Comparison of ENCODE assay signal across 8 mouse cellular contexts in genomic region chr11:88895800-88896232, GRCm38 (mm10). TPM values are rescaled to one million over a fixed set of nuclear protein-coding genes. Genes with fewer than 3 reads are reported as not detected.
DNase-seq lines count a peak whose midpoint lies in the region; ATAC-seq and TF ChIP-seq lines count a peak whose summit lies in the region.
"Not testable (repeated sequence)": the region's sequence is repeated elsewhere in the genome, so short reads cannot be mapped to it uniquely, and the experiment has no call there.

No protein-coding gene starts in this region.

- WGBS in embryonic facial prominence, embryonic 13.5 days = 41% methylated on average over 27 of the region's 39 CpGs
- 15% methylated on average over 21 of the region's 39 CpGs for WGBS in hindbrain, embryonic 11.5 days
- WGBS in kidney, postnatal 0 days = 46% methylated on average over 21 of the region's 39 CpGs
- WGBS in limb, embryonic 13.5 days = 39% methylated on average over 39 of the region's 39 CpGs
- WGBS in midbrain, embryonic 10.5 days = 34% methylated on average over 38 of the region's 39 CpGs

- H3K27me3 ChIP-seq in embryonic facial prominence, embryonic 13.5 days; hindbrain, embryonic 11.5 days (ENCODE audit: control insufficient read depth, insufficient read depth, low read length); kidney, postnatal 0 days (ENCODE audit: insufficient read depth, low read length); limb, embryonic 13.5 days: not testable (repeated sequence)
- H3K27me3 ChIP-seq in midbrain, embryonic 10.5 days (ENCODE audit: low read depth, poor library complexity, severe bottlenecking) = peaks cover 18% of the 10 kb centered on the region

- H3K4me2 ChIP-seq in embryonic facial prominence, embryonic 13.5 days = peak overlapping the region; percentile 34
- 0 out of 2 replicates have a peak overlapping the region, but pooled peaks have one; percentile 14 for H3K4me2 ChIP-seq in hindbrain, embryonic 11.5 days (replicated peaks; ENCODE audit: low read depth, low read length)
- H3K4me2 ChIP-seq in kidney, postnatal 0 days (ENCODE audit: low read length) = not testable (repeated sequence)
- H3K4me2 ChIP-seq in limb, embryonic 13.5 days (replicated peaks) = peak overlapping the region; percentile 35

- not testable (repeated sequence) for H3K27ac ChIP-seq in embryonic facial prominence, embryonic 13.5 days; hindbrain, embryonic 11.5 days (ENCODE audit: low read depth, low read length); kidney, postnatal 0 days; limb, embryonic 13.5 days; midbrain, embryonic 10.5 days (replicated peaks)
- peak overlapping the region; percentile 5; the same call in 1 of the 2 replicates for H3K27ac ChIP-seq in gastrocnemius, adult 2 months

- not testable (repeated sequence) for H3K9me3 ChIP-seq in embryonic facial prominence, embryonic 13.5 days; hindbrain, embryonic 11.5 days (ENCODE audit: control insufficient read depth, low read length); kidney, postnatal 0 days (replicated peaks; ENCODE audit: low read length); limb, embryonic 13.5 days; midbrain, embryonic 10.5 days (replicated peaks)

- DNase-seq in B cell, adult 2 months = peak; percentile 62 to 76
- not testable (repeated sequence) for DNase-seq in gastrocnemius, adult 2 months; hindbrain, embryonic 11.5 days (ENCODE audit: low spot score); kidney, postnatal 0 days (ENCODE audit: low spot score); midbrain, embryonic 10.5 days (ENCODE audit: low spot score)
- DNase-seq in right cerebral cortex, postnatal 36 days (ENCODE audit: low spot score in 2 of 2) = peak; percentile 16 to 41

- ATAC-seq in embryonic facial prominence, embryonic 13.5 days (ENCODE audit: insufficient number of reproducible peaks, insufficient read depth, low FRiP score, low TSS enrichment, low read depth); hindbrain, embryonic 11.5 days (ENCODE audit: low FRiP score); kidney, postnatal 0 days (replicated peaks; ENCODE audit: low FRiP score, low read depth); limb, embryonic 13.5 days (ENCODE audit: low FRiP score, low read depth): not testable (repeated sequence)

- not testable (repeated sequence) for H3K36me3 ChIP-seq in embryonic facial prominence, embryonic 13.5 days; hindbrain, embryonic 11.5 days (ENCODE audit: control insufficient read depth, insufficient read depth, low read length); kidney, postnatal 0 days (ENCODE audit: insufficient read depth, low read length); limb, embryonic 13.5 days; midbrain, embryonic 10.5 days

- H3K9ac ChIP-seq in embryonic facial prominence, embryonic 13.5 days; hindbrain, embryonic 11.5 days (ENCODE audit: low read depth, low read length); kidney, postnatal 0 days (ENCODE audit: low read depth, low read length); limb, embryonic 13.5 days: not testable (repeated sequence)

- peak overlapping the region; percentile 33 for H3K4me3 ChIP-seq in embryonic facial prominence, embryonic 13.5 days
- H3K4me3 ChIP-seq in gastrocnemius, adult 2 months = peak overlapping the region; percentile 50
- H3K4me3 ChIP-seq in hindbrain, embryonic 11.5 days (ENCODE audit: low read depth, low read length) = not testable (repeated sequence)
- 0 out of 2 replicates have a peak overlapping the region, but pooled peaks have one; percentile 17 for H3K4me3 ChIP-seq in kidney, postnatal 0 days (replicated peaks; ENCODE audit: low read depth, low read length)
- peak overlapping the region; percentile 38 for H3K4me3 ChIP-seq in limb, embryonic 13.5 days
- H3K4me3 ChIP-seq in midbrain, embryonic 10.5 days = peak overlapping the region; percentile 40

- TF ChIP-seq CTCF in gastrocnemius, adult 2 months (IDR thresholded peaks at IDR 0.05); kidney, postnatal 0 days (IDR thresholded peaks at IDR 0.05; ENCODE audit: low read depth): not testable (repeated sequence)

- intact Hi-C loops in gastrocnemius, adult 2 months (cut with DNase I) = not testable (repeated sequence)

- not testable (repeated sequence) for H3K4me1 ChIP-seq in embryonic facial prominence, embryonic 13.5 days; hindbrain, embryonic 11.5 days (replicated peaks; ENCODE audit: control insufficient read depth, insufficient read depth, low read length); kidney, postnatal 0 days (replicated peaks; ENCODE audit: insufficient read depth, low read length); midbrain, embryonic 10.5 days
- peaks cover 10% of the 10 kb centered on the region; the same call in 1 of the 2 replicates for H3K4me1 ChIP-seq in limb, embryonic 13.5 days

RNA-seq across cellular contexts. Expression of gene Akap1, which starts 31.4 kb away (rescaled TPM):
- polyA plus RNA-seq in embryonic facial prominence, embryonic 13.5 days (2015; fragmentation: Nextera tagmentation; extraction: Ambion mirVana) = 16.0 and 18.7 TPM in 2 replicates
- total RNA-seq in gastrocnemius, adult 2 months (2021) = 10 to 100 TPM; 62.5 to 93.2 TPM
- 14.0 and 14.2 TPM in 2 replicates for polyA plus RNA-seq in hindbrain, embryonic 11.5 days (2014; fragmentation: Nextera tagmentation; extraction: Ambion mirVana)
- polyA plus RNA-seq in kidney, postnatal 0 days (2015; fragmentation: Nextera tagmentation; extraction: Ambion mirVana) = 16.9 and 17.5 TPM in 2 replicates
- 16.2 and 16.9 TPM in 2 replicates for polyA plus RNA-seq in limb, embryonic 13.5 days (2015; fragmentation: Nextera tagmentation; extraction: Ambion mirVana)
- 19.1 and 20.7 TPM in 2 replicates for polyA plus RNA-seq in midbrain, embryonic 10.5 days (2016; fragmentation: Nextera tagmentation; extraction: Ambion mirVana)

RNA-seq across cellular contexts. Expression of gene Scpep1, which starts 59.4 kb away (rescaled TPM):
- 80.5 and 81.3 TPM in 2 replicates for polyA plus RNA-seq in embryonic facial prominence, embryonic 13.5 days (2015; fragmentation: Nextera tagmentation; extraction: Ambion mirVana)
- 10 to 100 TPM in 1 of 2 experiments, 1 to 10 TPM in 1; 6.1 to 11.2 TPM for total RNA-seq in gastrocnemius, adult 2 months (2021)
- 59.4 and 61.8 TPM in 2 replicates for polyA plus RNA-seq in hindbrain, embryonic 11.5 days (2014; fragmentation: Nextera tagmentation; extraction: Ambion mirVana)
- polyA plus RNA-seq in kidney, postnatal 0 days (2015; fragmentation: Nextera tagmentation; extraction: Ambion mirVana) = 149 and 169 TPM in 2 replicates
- 77.2 and 80.8 TPM in 2 replicates for polyA plus RNA-seq in limb, embryonic 13.5 days (2015; fragmentation: Nextera tagmentation; extraction: Ambion mirVana)
- 75.5 and 81.0 TPM in 2 replicates for polyA plus RNA-seq in midbrain, embryonic 10.5 days (2016; fragmentation: Nextera tagmentation; extraction: Ambion mirVana)
